Mouse (Mus musculus) stomach, postnatal 0 days (tissue): ENCODE results near the gene Nfatc2.

Source experiments
- CTCF ChIP-seq: IDR thresholded peaks from 2 replicates; pipeline ENCODE4 v1.5.1; 2016; ENCODE audit warnings: antibody characterized with exemption, low read depth, mild to moderate bottlenecking, moderate library complexity
- EP300 ChIP-seq: optimal IDR thresholded peaks from 2 replicates; pipeline ENCODE3; 2016; ENCODE audit warnings: antibody characterized with exemption

DNA sequence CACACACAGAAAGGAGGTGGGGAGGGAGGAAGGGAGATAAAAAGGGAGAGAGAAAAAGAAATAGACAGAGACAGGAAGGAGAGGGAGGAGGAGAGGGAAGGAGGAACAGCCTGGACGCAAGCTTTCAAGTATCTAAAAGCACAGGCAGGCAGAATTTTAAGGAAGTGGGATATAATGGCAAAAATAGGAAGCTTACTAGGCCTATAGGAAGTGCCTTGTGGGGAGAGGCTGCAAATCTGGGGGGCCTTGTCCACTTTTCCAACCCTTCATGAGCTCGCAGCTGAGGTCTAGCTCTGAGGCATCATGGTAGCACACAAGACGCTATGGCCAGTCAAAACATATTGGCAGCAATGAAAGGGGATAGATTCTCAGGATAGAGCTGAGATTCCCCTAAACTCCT is 22.3 kb downstream of the Nfatc2 start:
- TF ChIP-seq CTCF (no peak), EP300 (no peak)
